Mouse (Mus musculus): Measurements from ENCODE around the gene Cpne4. TPM values are rescaled to one million over a fixed set of nuclear protein-coding genes. Genes with fewer than 3 reads are reported as not detected.

Gene Cpne4
- polyA plus RNA-seq, 1 experiment from 2014 or later: 0.51 TPM

DNA sequence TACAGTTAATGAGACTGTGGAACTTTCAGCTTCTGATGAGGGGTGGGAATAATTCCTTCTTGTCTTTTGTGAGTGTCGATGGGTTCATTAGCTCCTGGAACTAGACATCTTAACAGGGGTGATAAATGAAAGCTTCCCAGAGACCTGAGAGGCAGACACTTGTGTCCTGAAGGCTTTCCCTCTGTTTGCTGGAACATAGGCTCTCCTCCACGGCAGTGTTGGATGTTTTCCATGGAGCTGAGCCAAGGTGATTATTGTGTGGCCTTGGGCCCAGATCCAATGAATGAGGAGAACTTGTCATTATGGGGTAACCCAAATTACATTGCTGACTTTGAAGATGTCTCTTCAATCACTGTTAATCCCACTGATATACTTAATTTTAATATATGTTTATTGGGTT, 146.1 kb downstream of the Cpne4 start:
- H3K4me3 ChIP-seq (ENCODE audit: control insufficient read depth in 1 of 2, insufficient read depth in 1 of 2, low read depth in 1 of 2, low read length in 2 of 2): no peak overlapping the region
- no peaks in the 10 kb centered on the region for H3K27me3 ChIP-seq (ENCODE audit: control insufficient read depth, insufficient read depth, low read length)
- no peaks in the 10 kb centered on the region for H3K4me1 ChIP-seq (ENCODE audit: control insufficient read depth in 2 of 2, insufficient read depth in 2 of 2, low read length in 2 of 2)
- ATAC-seq (ENCODE audit: insufficient number of reproducible peaks, insufficient read depth, low FRiP score, low read depth): no peak
- no peak overlapping the region for H3K9ac ChIP-seq (ENCODE audit: low read length)
- no peak overlapping the region for H3K4me2 ChIP-seq (ENCODE audit: low read length)
- H3K27ac ChIP-seq (replicated peaks in 1 of 2; ENCODE audit: control insufficient read depth in 1 of 2, insufficient read depth in 1 of 2, low read depth in 2 of 2, low read length in 2 of 2): no peak overlapping the region
- no peaks in the 10 kb centered on the region for H3K9me3 ChIP-seq (ENCODE audit: control insufficient read depth, low read length)
- no peaks in the 10 kb centered on the region for H3K36me3 ChIP-seq (ENCODE audit: control insufficient read depth, insufficient read depth, low read length)
- WGBS: 51% methylated on average over 2 of the region's 2 CpGs

DNA sequence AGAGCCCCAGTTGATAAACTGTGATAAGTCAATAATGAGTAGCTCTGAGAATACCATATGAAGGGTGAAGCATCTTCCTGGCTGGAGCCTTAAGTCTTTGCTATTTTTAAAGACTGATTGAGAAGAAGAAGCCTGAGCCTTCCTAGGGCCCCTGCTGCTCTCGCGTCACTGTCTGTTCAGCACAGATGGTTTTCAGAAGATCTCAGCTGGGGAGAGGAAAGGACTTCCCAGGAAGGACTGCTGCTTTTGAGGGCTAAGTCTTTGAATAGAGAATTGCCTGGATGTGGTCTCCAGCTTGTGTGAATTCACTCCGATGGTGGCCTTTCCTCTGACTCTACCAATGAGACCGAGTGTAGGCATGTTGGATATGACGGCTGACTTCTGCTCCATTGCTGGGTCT, 163.7 kb downstream of the Cpne4 start:
- H3K4me2 ChIP-seq (ENCODE audit: low read length): no peak overlapping the region
- ATAC-seq (ENCODE audit: insufficient number of reproducible peaks, insufficient read depth, low FRiP score, low read depth): no peak
- no peak overlapping the region for H3K27ac ChIP-seq (replicated peaks in 1 of 2; ENCODE audit: control insufficient read depth in 1 of 2, insufficient read depth in 1 of 2, low read depth in 2 of 2, low read length in 2 of 2)
- WGBS: 74% methylated on average over 5 of the region's 5 CpGs
- H3K9ac ChIP-seq (ENCODE audit: low read length): no peak overlapping the region
- no peaks in the 10 kb centered on the region for H3K4me1 ChIP-seq (ENCODE audit: control insufficient read depth in 2 of 2, insufficient read depth in 2 of 2, low read length in 2 of 2)
- H3K36me3 ChIP-seq (ENCODE audit: control insufficient read depth, insufficient read depth, low read length): no peaks in the 10 kb centered on the region
- H3K4me3 ChIP-seq (ENCODE audit: control insufficient read depth in 1 of 2, insufficient read depth in 1 of 2, low read depth in 1 of 2, low read length in 2 of 2): no peak overlapping the region
- H3K9me3 ChIP-seq (ENCODE audit: control insufficient read depth, low read length): no peaks in the 10 kb centered on the region
- H3K27me3 ChIP-seq (ENCODE audit: control insufficient read depth, insufficient read depth, low read length): no peaks in the 10 kb centered on the region

DNA sequence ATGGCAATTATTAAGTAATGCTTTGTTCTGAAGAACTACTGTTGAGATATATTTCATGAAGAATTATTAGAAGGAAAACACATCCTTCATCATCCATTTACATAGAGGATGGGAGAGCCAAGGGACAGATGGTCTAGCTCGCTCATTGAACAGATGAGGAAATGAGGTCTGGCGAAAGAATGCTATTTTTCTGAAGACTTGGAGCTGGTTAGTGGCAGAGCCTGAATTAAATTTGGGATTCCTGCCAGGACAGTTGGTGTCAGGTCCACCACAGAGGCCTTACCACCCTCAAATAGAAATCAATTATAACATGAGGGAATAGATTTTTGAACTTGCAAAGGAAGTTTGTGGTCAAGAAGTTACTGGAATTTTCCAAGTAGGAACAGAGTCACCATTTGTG, 178.2 kb downstream of the Cpne4 start:
- Histone ChIP-seq H3K9me3 (ENCODE audit: control insufficient read depth, low read length) (peaks cover 10% of the 10 kb centered on the region; the same call in 1 of the 2 replicates), H3K36me3 (ENCODE audit: control insufficient read depth, insufficient read depth, low read length) (no peaks in the 10 kb centered on the region), H3K4me3 (ENCODE audit: control insufficient read depth in 1 of 2, insufficient read depth in 1 of 2, low read depth in 1 of 2, low read length in 2 of 2) (no peak overlapping the region), H3K27me3 (ENCODE audit: control insufficient read depth, insufficient read depth, low read length) (no peaks in the 10 kb centered on the region), H3K4me1 (ENCODE audit: control insufficient read depth in 2 of 2, insufficient read depth in 2 of 2, low read length in 2 of 2) (no peaks in the 10 kb centered on the region), H3K27ac (replicated peaks in 1 of 2; ENCODE audit: control insufficient read depth in 1 of 2, insufficient read depth in 1 of 2, low read depth in 2 of 2, low read length in 2 of 2) (no peak overlapping the region), H3K4me2 (ENCODE audit: low read length) (no peak overlapping the region), H3K9ac (ENCODE audit: low read length) (no peak overlapping the region)
- WGBS: 81% methylated on average over 2 of the region's 2 CpGs
- no peak for ATAC-seq (ENCODE audit: insufficient number of reproducible peaks, insufficient read depth, low FRiP score, low read depth)

DNA sequence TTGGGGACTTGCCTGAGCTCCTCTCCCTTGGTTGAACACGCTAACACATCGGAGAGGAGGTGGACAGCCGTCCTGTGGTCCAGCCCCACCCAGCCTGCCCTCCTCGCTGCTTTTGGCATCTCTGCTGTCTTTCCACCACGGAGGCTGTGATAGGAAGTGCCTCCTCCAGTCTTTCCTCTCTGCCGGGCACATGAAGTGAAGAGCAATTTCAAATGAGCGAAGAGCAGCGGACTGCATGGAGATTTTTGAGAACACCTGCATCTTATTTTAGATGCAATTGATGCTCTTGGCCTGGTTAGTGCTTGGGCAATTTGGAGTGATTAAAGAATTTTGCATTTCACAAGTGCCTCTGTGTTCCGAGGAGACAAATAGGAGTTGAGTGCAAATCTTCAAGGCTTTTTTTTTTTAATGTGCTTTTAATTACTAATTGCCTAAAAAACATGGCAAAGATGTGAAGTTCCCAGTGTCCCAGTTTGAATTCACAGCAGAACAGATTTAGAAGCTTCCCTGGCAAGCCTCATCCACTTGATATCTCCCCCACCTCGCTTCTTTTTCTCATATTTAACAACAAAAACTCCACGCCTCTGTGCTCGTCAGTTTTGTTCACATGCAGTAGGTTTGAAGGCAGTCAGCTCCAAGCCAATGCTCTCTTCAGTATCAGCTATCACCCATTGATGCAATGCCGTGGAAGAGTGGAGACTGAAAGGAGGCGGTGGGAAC, 195.7 kb downstream of the Cpne4 start:
- H3K4me3 ChIP-seq (ENCODE audit: control insufficient read depth in 1 of 2, insufficient read depth in 1 of 2, low read depth in 1 of 2, low read length in 2 of 2): no peak overlapping the region
- no peak overlapping the region for H3K9ac ChIP-seq (ENCODE audit: low read length)
- no peaks in the 10 kb centered on the region for H3K27me3 ChIP-seq (ENCODE audit: control insufficient read depth, insufficient read depth, low read length)
- H3K9me3 ChIP-seq (ENCODE audit: control insufficient read depth, low read length): no peaks in the 10 kb centered on the region
- no peaks in the 10 kb centered on the region for H3K4me1 ChIP-seq (ENCODE audit: control insufficient read depth in 2 of 2, insufficient read depth in 2 of 2, low read length in 2 of 2)
- no peak overlapping the region for H3K27ac ChIP-seq (replicated peaks in 1 of 2; ENCODE audit: control insufficient read depth in 1 of 2, insufficient read depth in 1 of 2, low read depth in 2 of 2, low read length in 2 of 2)
- no peaks in the 10 kb centered on the region for H3K36me3 ChIP-seq (ENCODE audit: control insufficient read depth, insufficient read depth, low read length)
- WGBS: 76% methylated on average over 14 of the region's 14 CpGs
- ATAC-seq (ENCODE audit: insufficient number of reproducible peaks, insufficient read depth, low FRiP score, low read depth): no peak
- H3K4me2 ChIP-seq (ENCODE audit: low read length): no peak overlapping the region

DNA sequence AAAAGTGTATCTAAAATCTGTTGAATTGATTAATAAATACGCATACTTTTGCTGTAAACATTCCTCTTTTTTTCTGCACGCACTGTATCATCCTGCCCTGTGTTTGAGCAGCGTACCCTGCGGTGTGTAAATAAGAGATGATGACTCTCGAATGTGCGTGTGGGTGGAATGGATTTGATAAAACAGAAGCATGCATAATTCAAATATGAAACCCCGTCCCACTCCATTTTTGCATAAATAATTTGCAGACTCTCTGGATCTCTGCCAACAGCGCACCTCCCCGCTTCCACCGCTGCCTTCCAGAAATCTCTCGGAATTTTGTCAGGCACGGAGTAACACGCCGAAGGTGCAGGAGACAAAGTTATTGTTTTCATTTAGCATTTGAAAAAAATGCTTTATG, 208.4 kb downstream of the Cpne4 start:
- no peak overlapping the region for H3K4me3 ChIP-seq (ENCODE audit: control insufficient read depth in 1 of 2, insufficient read depth in 1 of 2, low read depth in 1 of 2, low read length in 2 of 2)
- no peak overlapping the region for H3K9ac ChIP-seq (ENCODE audit: low read length)
- no peak overlapping the region for H3K4me2 ChIP-seq (ENCODE audit: low read length)
- no peaks in the 10 kb centered on the region for H3K27me3 ChIP-seq (ENCODE audit: control insufficient read depth, insufficient read depth, low read length)
- no peak for ATAC-seq (ENCODE audit: insufficient number of reproducible peaks, insufficient read depth, low FRiP score, low read depth)
- no peaks in the 10 kb centered on the region for H3K4me1 ChIP-seq (ENCODE audit: control insufficient read depth in 2 of 2, insufficient read depth in 2 of 2, low read length in 2 of 2)
- WGBS: 78% methylated on average over 14 of the region's 14 CpGs
- no peaks in the 10 kb centered on the region for H3K36me3 ChIP-seq (ENCODE audit: control insufficient read depth, insufficient read depth, low read length)
- no peaks in the 10 kb centered on the region for H3K9me3 ChIP-seq (ENCODE audit: control insufficient read depth, low read length)
- no peak overlapping the region for H3K27ac ChIP-seq (replicated peaks in 1 of 2; ENCODE audit: control insufficient read depth in 1 of 2, insufficient read depth in 1 of 2, low read depth in 2 of 2, low read length in 2 of 2)

DNA sequence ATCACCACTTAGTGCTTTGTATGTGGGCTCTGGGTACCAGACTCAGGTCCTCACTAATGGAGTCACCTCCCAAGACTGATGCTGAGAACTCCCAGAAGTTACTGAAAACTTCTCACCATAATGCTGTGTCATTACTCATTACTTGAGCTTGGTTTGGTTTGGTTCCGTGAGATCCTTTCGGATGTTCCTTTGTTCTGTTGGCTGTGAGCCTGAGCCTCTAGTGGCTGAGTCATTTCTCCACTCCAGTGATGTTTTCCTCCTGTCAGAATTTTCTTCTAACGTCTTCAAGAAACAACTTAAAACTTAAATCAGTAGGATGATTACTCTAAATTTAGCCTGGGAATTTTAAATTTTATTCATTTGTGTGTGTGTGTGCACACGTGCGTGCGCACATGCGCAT, 212.9 kb downstream of the Cpne4 start:
- Histone ChIP-seq H3K9me3 (ENCODE audit: control insufficient read depth, low read length) (no peaks in the 10 kb centered on the region), H3K4me3 (ENCODE audit: control insufficient read depth in 1 of 2, insufficient read depth in 1 of 2, low read depth in 1 of 2, low read length in 2 of 2) (no peak overlapping the region), H3K36me3 (ENCODE audit: control insufficient read depth, insufficient read depth, low read length) (no peaks in the 10 kb centered on the region), H3K4me1 (ENCODE audit: control insufficient read depth in 2 of 2, insufficient read depth in 2 of 2, low read length in 2 of 2) (no peaks in the 10 kb centered on the region), H3K27me3 (ENCODE audit: control insufficient read depth, insufficient read depth, low read length) (no peaks in the 10 kb centered on the region), H3K4me2 (ENCODE audit: low read length) (no peak overlapping the region), H3K27ac (replicated peaks in 1 of 2; ENCODE audit: control insufficient read depth in 1 of 2, insufficient read depth in 1 of 2, low read depth in 2 of 2, low read length in 2 of 2) (no peak overlapping the region), H3K9ac (ENCODE audit: low read length) (no peak overlapping the region)
- WGBS: 76% methylated on average over 7 of the region's 7 CpGs
- ATAC-seq (ENCODE audit: insufficient number of reproducible peaks, insufficient read depth, low FRiP score, low read depth): no peak

DNA sequence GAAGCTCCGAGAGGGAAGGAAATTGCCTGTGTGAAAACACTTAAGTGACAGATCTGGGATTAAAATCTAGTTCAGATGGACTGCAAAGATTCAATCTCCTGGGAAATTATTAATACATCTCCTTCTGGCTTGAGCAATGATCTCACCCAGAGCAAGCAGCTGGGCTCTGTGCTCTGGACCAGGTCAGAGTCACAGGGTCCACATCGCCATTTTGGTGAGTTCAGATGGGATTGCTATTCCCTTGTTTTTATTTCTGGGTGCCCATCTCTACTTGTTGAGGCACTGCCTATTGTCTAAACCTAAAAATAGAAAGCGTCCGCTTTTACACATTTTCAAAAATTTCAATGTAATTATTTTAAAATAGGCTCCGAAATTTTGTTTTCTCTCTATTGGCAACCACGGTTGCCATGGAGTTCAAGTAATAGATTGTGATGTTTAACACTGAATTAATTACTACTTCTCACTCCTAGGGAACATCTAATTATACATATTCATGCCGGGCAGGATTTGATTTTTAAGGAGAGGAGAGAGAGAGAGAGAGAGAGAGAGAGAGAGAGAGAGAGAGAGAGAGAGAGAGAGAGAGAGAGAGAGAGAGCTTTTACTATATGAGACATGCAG, 229.2 kb downstream of the Cpne4 start:
- no peak for ATAC-seq (ENCODE audit: insufficient number of reproducible peaks, insufficient read depth, low FRiP score, low read depth)
- WGBS: 83% methylated on average over 7 of the region's 7 CpGs
- Histone ChIP-seq H3K4me3 (ENCODE audit: control insufficient read depth in 1 of 2, insufficient read depth in 1 of 2, low read depth in 1 of 2, low read length in 2 of 2) (no peak overlapping the region), H3K4me1 (ENCODE audit: control insufficient read depth in 2 of 2, insufficient read depth in 2 of 2, low read length in 2 of 2) (no peaks in the 10 kb centered on the region), H3K27me3 (ENCODE audit: control insufficient read depth, insufficient read depth, low read length) (no peaks in the 10 kb centered on the region), H3K27ac (replicated peaks in 1 of 2; ENCODE audit: control insufficient read depth in 1 of 2, insufficient read depth in 1 of 2, low read depth in 2 of 2, low read length in 2 of 2) (no peak overlapping the region), H3K36me3 (ENCODE audit: control insufficient read depth, insufficient read depth, low read length) (no peaks in the 10 kb centered on the region), H3K4me2 (ENCODE audit: low read length) (no peak overlapping the region), H3K9ac (ENCODE audit: low read length) (no peak overlapping the region), H3K9me3 (ENCODE audit: control insufficient read depth, low read length) (no peaks in the 10 kb centered on the region)

DNA sequence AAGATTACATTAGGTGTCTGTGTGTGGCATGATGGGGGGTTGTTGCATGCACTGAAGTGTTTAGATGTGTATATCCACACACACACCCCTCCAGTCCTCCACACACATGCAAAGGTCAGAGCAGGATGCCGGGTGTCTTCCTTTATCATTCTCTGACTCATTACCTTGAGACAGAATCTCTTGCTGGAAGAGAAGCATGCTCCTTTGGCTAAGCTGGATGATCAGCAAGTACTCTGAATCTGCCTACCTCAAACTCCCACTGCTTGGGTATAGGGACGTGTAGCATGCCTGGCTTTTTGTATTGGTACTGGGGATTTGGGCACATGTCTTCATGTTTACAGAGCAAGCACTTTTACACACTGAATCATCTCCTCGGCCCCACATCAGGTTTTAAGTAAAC, 230.0 kb downstream of the Cpne4 start:
- 50% methylated on average over 3 of the region's 3 CpGs for WGBS
- Histone ChIP-seq H3K27ac (replicated peaks in 1 of 2; ENCODE audit: control insufficient read depth in 1 of 2, insufficient read depth in 1 of 2, low read depth in 2 of 2, low read length in 2 of 2) (no peak overlapping the region), H3K36me3 (ENCODE audit: control insufficient read depth, insufficient read depth, low read length) (no peaks in the 10 kb centered on the region), H3K9me3 (ENCODE audit: control insufficient read depth, low read length) (no peaks in the 10 kb centered on the region), H3K4me2 (ENCODE audit: low read length) (no peak overlapping the region), H3K4me3 (ENCODE audit: control insufficient read depth in 1 of 2, insufficient read depth in 1 of 2, low read depth in 1 of 2, low read length in 2 of 2) (no peak overlapping the region), H3K27me3 (ENCODE audit: control insufficient read depth, insufficient read depth, low read length) (no peaks in the 10 kb centered on the region), H3K9ac (ENCODE audit: low read length) (no peak overlapping the region), H3K4me1 (ENCODE audit: control insufficient read depth in 2 of 2, insufficient read depth in 2 of 2, low read length in 2 of 2) (no peaks in the 10 kb centered on the region)
- no peak for ATAC-seq (ENCODE audit: insufficient number of reproducible peaks, insufficient read depth, low FRiP score, low read depth)
